Mouse (Mus musculus) liver, postnatal 0 days (tissue): ENCODE results near the gene Cspg4. TPM values are rescaled to one million over a fixed set of nuclear protein-coding genes. Genes with fewer than 3 reads are reported as not detected.
"Not testable (repeated sequence)": the region's sequence is repeated elsewhere in the genome, so short reads cannot be mapped to it uniquely, and the experiment has no call there.

Source experiments
- ATAC-seq: fragments of 200-750 bp; cut with Nextera tagmentation; 2 replicates; pipeline ENCODE4 v1.8.0; 2017; ENCODE audit warnings: mild to moderate bottlenecking, moderate library complexity
- DNase-seq: peaks from one replicate; pipeline ENCODE4 v3.0.0-alpha.2; 2016
- H3K27ac ChIP-seq: fragments of 300-500 bp; sonication (generic); 2 replicates; pipeline ENCODE4 v1.5.1; 2014; ENCODE audit warnings: antibody characterized with exemption, moderate library complexity, mild to moderate bottlenecking, low read depth
- H3K27me3 ChIP-seq: fragments of 300-500 bp; sonication (generic); 2 replicates; pipeline ENCODE4 v1.6.1; 2014; ENCODE audit warnings: low read length, control low read depth, mixed read lengths; ENCODE audit not compliant: insufficient read depth
- H3K36me3 ChIP-seq: fragments of 300-500 bp; sonication (generic); replicated peaks from 2 replicates; pipeline ENCODE4 v1.6.1; 2014; ENCODE audit warnings: mild to moderate bottlenecking, control low read depth, low read length, moderate library complexity, mixed read lengths; ENCODE audit not compliant: insufficient read depth
- H3K4me1 ChIP-seq: fragments of 300-500 bp; sonication (generic); 2 replicates; pipeline ENCODE4 v1.6.1; 2014; ENCODE audit warnings: antibody characterized with exemption, mild to moderate bottlenecking, control low read depth; ENCODE audit not compliant: insufficient read depth
- H3K4me2 ChIP-seq: fragments of 300-500 bp; sonication (generic); 2 replicates; pipeline ENCODE4 v1.6.1; 2014; ENCODE audit warnings: low read depth, mild to moderate bottlenecking, low read length, moderate library complexity, mixed read lengths
- H3K4me3 ChIP-seq: fragments of 300-500 bp; sonication (generic); 2 replicates; pipeline ENCODE4 v1.5.1; 2014; ENCODE audit warnings: low read depth, low read length
- H3K9ac ChIP-seq: fragments of 300-500 bp; sonication (generic); replicated peaks from 2 replicates; pipeline ENCODE4 v1.6.1; 2014; ENCODE audit warnings: mild to moderate bottlenecking, moderate library complexity
- H3K9me3 ChIP-seq: fragments of 300-500 bp; sonication (generic); 2 replicates; pipeline ENCODE4 v1.6.1; 2016; ENCODE audit warnings: mild to moderate bottlenecking, control low read depth, low read length, mixed read lengths
- CTCF ChIP-seq: sonication (generic); IDR thresholded peaks from 2 replicates; pipeline ENCODE4 v1.5.1; 2016; ENCODE audit warnings: antibody characterized with exemption, low read depth
- EP300 ChIP-seq: IDR thresholded peaks from 2 replicates; pipeline ENCODE4 v1.6.1; 2016; ENCODE audit warnings: antibody characterized with exemption, low read depth, mild to moderate bottlenecking
- WGBS: fragments of 180-500 bp; shearing (Covaris S2); extraction: QIAGEN DNeasy Blood & Tissue Kit; methylation state at CpG from one replicate; pipeline ENCODE4 v1.1.7; 2014; ENCODE audit not compliant: insufficient replicate concordance; 5-methylcytosine and 5-hydroxymethylcytosine counted together
- polyA plus RNA-seq: library from polyadenylated mRNA; unstranded; fragments of >200 nt; fragmentation: Nextera tagmentation; extraction: Ambion mirVana; gene quantifications from 2 replicates; pipeline ENCODE4 v1.2.1, GENCODE M21; 2015

Gene Cspg4
- polyA plus RNA-seq, 1 experiment from 2014 or later, result 0.13 TPM

DNA sequence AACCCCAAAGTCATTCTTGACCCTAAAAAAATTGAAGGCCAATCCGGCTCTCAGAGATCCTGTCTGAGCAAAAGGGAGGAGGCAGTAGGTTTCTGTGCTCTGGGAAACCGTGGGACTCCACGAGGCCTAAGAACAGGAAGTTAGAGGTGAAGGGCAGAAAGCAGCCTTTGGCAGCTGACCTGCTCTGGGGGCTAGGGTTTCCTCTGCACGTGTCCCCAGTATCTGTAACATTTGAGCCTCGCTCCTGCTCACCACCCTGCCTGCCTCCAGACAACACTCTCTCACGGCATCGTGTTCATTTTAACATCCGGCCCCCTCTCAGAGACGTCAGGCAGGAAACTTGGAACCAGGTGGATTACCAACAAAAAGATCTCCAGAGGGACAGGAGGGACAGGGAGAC is 35.7 kb downstream of the Cspg4 start:
- WGBS, result 26% methylated on average over 9 of the region's 9 CpGs
- no peak overlapping the region for H3K27ac ChIP-seq
- TF ChIP-seq CTCF, result no peak
- peak; percentile 42; the same call in 1 of the 2 replicates for TF ChIP-seq EP300
- DNase-seq, result no peak
- H3K9me3 ChIP-seq, result no peaks in the 10 kb centered on the region
- peaks cover 9% of the 10 kb centered on the region for H3K4me1 ChIP-seq
- H3K4me2 ChIP-seq, result no peak overlapping the region
- H3K36me3 ChIP-seq, result no peaks in the 10 kb centered on the region
- ATAC-seq, result no peak
- no peak overlapping the region for H3K9ac ChIP-seq
- no peak overlapping the region for H3K4me3 ChIP-seq
- no peaks in the 10 kb centered on the region for H3K27me3 ChIP-seq

GRCm38 (mm10) chr9:56901187-56901586 is 36.4 kb downstream of the Cspg4 start:
- no peaks in the 10 kb centered on the region for H3K9me3 ChIP-seq
- no peak overlapping the region for H3K27ac ChIP-seq
- TF ChIP-seq EP300 (no peak), CTCF (no peak)
- no peak overlapping the region for H3K4me3 ChIP-seq
- no peak overlapping the region for H3K9ac ChIP-seq
- H3K4me1 ChIP-seq, result peaks cover 9% of the 10 kb centered on the region
- 61% methylated on average over 8 of the region's 8 CpGs for WGBS
- no peaks in the 10 kb centered on the region for H3K27me3 ChIP-seq
- no peak for ATAC-seq
- no peak overlapping the region for H3K4me2 ChIP-seq
- DNase-seq, result no peak
- H3K36me3 ChIP-seq, result no peaks in the 10 kb centered on the region

GRCm38 (mm10) chr9:56903662-56904061 is 38.8 kb downstream of the Cspg4 start:
- Histone ChIP-seq H3K9me3 (no peaks in the 10 kb centered on the region), H3K4me2 (no peak overlapping the region), H3K36me3 (no peaks in the 10 kb centered on the region), H3K9ac (no peak overlapping the region), H3K4me1 (peaks cover 9% of the 10 kb centered on the region), H3K27me3 (no peaks in the 10 kb centered on the region), H3K4me3 (no peak overlapping the region), H3K27ac (no peak overlapping the region)
- ATAC-seq (no peak), DNase-seq (no peak)
- no peak for TF ChIP-seq CTCF
- no peak for TF ChIP-seq EP300
- 60% methylated on average over 3 of the region's 3 CpGs for WGBS

GRCm38 (mm10) chr9:56907549-56907948 is 42.7 kb downstream of the Cspg4 start:
- Histone ChIP-seq H3K36me3 (no peaks in the 10 kb centered on the region), H3K27me3 (no peaks in the 10 kb centered on the region), H3K4me2 (no peak overlapping the region), H3K9me3 (no peaks in the 10 kb centered on the region), H3K4me3 (no peak overlapping the region), H3K9ac (no peak overlapping the region), H3K4me1 (peaks cover 6% of the 10 kb centered on the region; the same call in 1 of the 2 replicates), H3K27ac (no peak overlapping the region)
- 71% methylated on average over 9 of the region's 9 CpGs for WGBS
- no peak for ATAC-seq
- DNase-seq, result no peak
- TF ChIP-seq EP300 (no peak), CTCF (no peak)

- 39% methylated on average over 4 of the region's 4 CpGs for WGBS
- H3K27me3 ChIP-seq, ATAC-seq: not testable (repeated sequence)
These were observed 45.2 kb downstream of the Cspg4 start for GRCm38 (mm10) chr9:56909991-56910390.

GRCm38 (mm10) chr9:56911017-56911416 is 46.2 kb downstream of the Cspg4 start:
- H3K9ac ChIP-seq, result no peak overlapping the region
- DNase-seq, result no peak
- peak; percentile 67 for ATAC-seq
- no peaks in the 10 kb centered on the region for H3K27me3 ChIP-seq
- peaks cover 5% of the 10 kb centered on the region for H3K36me3 ChIP-seq
- peaks cover 6% of the 10 kb centered on the region for H3K4me1 ChIP-seq
- 16% methylated on average over 1 of the region's 1 CpGs for WGBS
- H3K4me2 ChIP-seq, result no peak overlapping the region
- no peaks in the 10 kb centered on the region for H3K9me3 ChIP-seq
- no peak overlapping the region for H3K4me3 ChIP-seq
- no peak overlapping the region for H3K27ac ChIP-seq
- TF ChIP-seq CTCF (no peak), EP300 (no peak)

More at GRCm38 (mm10) chr9:56909991-56910390, 45.2 kb downstream of the Cspg4 start:
- not testable (repeated sequence) for DNase-seq, H3K36me3 ChIP-seq, H3K4me3 ChIP-seq, H3K27ac ChIP-seq, H3K4me1 ChIP-seq, H3K9me3 ChIP-seq, H3K4me2 ChIP-seq, H3K9ac ChIP-seq

GRCm38 (mm10) chr9:56913991-56914390 is 49.2 kb downstream of the Cspg4 start:
- Histone ChIP-seq H3K9ac (no peak overlapping the region), H3K27ac (no peak overlapping the region), H3K4me3 (no peak overlapping the region), H3K27me3 (no peaks in the 10 kb centered on the region), H3K4me1 (peaks cover 6% of the 10 kb centered on the region), H3K36me3 (peaks cover 9% of the 10 kb centered on the region), H3K4me2 (no peak overlapping the region), H3K9me3 (no peaks in the 10 kb centered on the region)
- no peak for DNase-seq
- TF ChIP-seq EP300, result no peak
- no peak for TF ChIP-seq CTCF
- no peak for ATAC-seq
- 82% methylated on average over 9 of the region's 9 CpGs for WGBS
